Mouse (Mus musculus): ENCODE measurements at regions not wholly inside any gene's neighbourhood (a gene's known extent, or its start where the extent isn't known, plus 50 kb on each side); places are given as distances from the start of the nearest gene placed in this dataset.

DNA sequence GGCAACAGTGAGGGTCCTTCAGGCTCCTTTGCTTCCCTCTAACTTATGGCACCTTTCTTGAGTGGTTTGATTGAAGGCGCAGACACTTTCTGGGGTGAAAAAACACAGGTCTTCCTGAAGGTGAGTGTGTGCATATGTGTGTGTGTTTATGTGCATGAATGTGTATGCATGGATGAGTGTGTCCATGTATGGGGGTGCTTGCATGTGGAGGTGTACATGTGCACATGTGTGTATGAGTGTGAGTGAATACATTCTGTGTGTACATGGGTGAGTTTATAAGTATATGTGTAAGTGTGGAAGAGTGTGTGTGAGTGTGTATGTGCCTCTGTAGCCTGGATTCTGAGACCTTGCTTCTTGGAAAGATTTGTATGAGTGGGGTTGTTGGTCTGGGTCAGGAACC is 167.5 kb upstream of the Ubash3b start:
- no peak for DNase-seq (ENCODE audit: low spot score in 2 of 2)

DNA sequence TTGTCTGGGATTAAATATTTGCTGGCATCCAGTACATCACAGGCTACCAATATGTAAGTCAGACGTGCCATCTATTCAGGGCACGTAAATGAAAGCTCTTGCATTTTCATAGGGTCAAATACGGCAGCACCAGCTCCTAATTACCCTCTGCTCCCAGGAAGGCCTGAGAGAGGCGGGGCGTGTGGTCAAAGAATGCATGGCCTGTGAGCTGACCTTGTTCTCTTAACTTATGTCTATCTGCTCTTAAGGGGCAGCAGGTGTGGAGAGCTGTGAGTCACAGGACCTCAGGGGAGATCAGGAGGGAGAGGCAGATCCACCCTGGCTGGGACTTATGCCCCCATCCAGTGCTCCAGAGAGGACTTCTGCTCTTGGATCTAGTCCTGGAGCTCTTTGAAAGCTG is 167.0 kb upstream of the Ubash3b start:
- DNase-seq (ENCODE audit: low spot score in 2 of 2), result no peak

DNA sequence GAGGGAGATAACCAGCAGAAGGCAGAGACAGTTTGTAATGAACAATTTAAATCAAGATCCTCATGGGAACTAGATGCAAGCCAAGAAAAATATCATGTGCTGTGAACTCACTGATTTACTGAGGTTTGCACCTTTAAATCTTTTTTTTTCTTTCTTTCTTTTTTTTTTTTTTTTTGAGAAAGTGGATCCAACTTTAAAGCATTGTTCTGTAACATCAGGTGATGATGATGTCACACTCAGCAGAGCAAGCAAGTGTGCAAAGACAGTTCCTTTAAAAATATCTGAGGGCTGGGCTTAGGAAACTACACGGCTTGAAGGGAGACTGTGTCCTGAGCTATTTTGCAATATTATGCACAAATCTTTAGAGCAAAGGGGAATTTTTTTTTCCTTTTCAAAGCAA is 166.6 kb upstream of the Ubash3b start:
- no peak for DNase-seq (ENCODE audit: low spot score in 2 of 2)

DNA sequence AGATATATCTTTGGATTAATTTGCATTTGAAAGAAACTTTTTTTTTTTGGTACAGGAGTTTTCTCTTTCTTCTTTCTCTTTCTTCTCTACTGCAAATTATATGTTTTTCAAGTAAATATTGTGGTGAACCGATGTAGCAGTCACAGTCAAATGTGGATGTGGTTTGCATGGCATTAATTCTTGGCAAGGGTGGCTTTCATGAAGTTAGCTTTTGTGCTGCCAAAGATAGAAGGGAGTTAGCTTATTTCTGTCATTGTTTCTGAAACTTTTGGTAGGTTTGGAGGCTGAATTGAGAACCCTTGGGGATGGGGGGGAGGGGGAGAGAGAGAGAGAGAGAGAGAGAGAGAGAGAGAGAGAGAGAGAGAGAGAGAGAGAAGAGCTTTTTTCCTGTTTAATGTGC is 166.1 kb upstream of the Ubash3b start:
- DNase-seq (ENCODE audit: low spot score in 2 of 2), result no peak

DNA sequence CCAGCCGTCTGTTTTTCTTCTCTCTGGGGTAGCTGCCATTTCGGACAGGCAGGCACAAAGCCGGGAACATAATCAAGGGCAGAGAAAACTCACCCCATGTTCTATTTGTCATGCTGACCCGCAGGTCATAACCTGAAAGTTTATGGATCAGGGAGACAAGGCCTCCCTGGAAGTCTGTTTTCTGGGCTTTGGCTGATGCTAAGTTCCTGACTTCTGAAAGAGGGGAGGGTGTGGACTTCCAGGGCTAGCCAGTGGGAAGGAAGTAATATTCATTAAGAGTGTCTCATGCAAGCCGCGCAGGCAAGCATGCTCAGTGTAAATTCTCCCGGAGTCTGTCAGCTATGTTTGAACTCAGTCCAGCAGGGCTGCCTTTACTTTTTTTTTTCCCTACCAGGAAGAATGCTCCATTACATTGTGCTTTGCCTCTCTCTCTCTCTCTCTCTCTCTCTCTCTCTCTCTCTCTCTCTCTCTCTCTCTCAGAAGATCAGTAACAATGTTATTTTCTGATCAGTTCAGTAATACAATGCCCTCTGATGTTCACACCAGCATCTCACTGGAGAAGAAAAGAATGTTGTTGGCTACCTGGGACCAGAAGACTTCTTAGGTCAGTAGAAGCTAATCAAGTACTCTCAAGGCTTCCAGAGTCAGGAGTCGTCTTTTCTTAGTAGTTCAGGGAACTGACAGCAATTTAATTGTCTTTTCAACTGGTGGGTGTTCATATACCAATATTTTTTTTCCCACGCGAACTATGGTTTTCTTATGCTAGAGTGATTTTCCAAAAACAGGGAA is 165.5 kb upstream of the Ubash3b start:
- no peak for DNase-seq (ENCODE audit: low spot score in 2 of 2)

DNA sequence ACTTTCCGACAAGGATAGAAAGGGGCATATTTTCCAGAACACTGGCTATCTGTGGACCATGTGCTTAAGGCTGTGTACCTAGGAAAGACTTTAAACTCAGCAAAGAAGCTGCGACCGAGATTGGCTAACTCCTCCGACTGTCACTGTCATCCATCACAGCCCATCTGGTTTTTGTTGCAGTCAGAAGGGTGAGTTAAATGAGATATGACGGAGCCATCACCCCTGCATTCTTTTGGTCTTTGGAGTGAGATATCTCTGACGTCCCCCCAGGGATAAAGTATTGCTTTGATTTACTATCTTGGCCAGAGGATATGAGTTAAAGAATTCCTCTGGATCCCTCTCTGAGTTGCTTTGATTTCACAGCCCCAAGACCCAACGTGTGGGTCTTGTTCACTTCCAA is 160.0 kb upstream of the Ubash3b start:
- DNase-seq (ENCODE audit: low spot score in 2 of 2), result no peak

DNA sequence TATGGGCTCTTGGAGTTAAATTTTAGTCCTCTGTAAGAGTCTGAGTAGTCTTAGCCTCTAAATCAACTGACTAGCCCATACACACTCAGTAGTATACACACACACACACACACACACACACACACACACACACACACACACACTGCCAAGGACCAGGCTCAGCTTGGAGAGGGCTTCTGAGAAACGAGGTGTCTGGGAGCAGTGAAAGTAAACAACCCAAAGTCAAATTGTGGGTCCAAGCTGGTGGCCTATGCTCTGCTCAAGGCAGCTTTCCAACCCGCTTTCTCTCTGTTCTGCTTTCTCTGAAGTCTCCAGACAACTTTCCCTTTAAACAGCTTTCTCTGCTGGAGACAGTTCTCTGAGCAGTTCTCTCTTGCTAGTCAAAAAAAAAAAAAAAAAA is 157.6 kb upstream of the Ubash3b start:
- DNase-seq (ENCODE audit: low spot score in 2 of 2), result no peak

DNA sequence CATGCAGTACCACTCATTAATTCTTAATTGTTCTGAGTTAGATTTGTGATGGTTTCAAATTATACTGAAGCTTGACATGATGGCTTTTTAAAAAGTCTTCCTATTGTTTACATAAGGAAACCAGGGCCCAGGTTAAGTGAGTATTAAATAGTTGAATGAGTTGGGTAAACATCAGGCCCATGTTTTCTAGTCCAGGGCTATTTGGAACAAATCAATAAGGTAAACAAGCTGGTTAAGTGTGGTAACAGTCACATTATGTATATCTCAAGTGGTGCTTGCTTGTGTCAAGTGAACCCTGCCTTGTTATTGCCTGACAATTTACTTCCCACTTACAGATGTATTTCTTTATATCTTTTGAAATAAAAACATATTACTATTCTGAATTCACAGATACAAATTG is 144.7 kb upstream of the Ubash3b start:
- no peak for DNase-seq (ENCODE audit: low spot score in 2 of 2)

DNA sequence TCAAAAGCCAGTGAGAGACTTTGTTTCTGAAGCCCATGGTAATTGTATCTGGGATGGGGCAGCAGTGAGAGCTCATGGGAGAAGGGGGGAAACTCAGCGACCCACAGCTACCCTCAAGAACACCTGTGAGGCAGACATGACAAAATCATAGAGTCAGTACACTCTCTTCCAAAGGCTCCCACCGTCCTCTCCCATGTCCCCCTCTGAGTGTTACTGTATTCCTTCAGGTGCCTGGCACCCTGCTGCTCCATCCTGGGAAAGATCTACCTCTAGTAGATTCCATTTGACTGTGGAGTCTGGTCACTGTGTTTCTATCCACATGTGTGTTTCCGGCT is 142.0 kb upstream of the Ubash3b start:
- no peak for DNase-seq (ENCODE audit: low spot score in 2 of 2)

DNA sequence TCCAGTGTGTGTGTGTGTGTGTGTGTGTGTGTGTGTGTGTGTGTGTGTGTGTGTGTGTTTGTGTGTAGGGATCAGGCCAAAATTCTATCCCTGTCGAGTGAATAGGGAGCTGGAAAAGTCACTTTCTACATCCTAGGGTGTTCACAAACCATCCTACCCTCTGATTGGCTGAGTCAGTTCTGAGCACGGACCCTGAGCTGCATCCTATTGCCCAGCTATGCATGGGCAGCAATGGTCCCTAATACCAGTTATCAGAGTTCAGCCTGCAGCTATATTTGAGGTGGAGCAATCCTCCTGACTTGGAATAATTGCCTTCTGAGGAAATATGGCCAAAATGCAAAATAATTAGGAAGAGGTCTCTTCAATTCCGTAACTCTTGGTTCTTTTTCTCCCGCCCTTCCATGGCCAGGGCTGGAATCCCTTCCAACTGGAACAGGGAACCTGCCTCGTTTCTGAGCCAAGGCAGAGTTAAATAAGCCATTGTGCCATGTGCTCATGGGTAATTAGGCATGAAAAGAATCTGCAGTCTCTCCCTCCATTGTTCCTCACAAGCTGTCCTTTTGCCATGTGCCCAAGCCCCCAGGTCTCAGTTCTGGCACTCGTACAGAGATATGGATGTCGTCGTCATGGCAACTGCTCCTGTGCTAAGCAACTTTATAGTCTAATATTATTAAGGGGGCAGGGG is 141.5 kb upstream of the Ubash3b start:
- DNase-seq (ENCODE audit: low spot score in 2 of 2), result no peak

DNA sequence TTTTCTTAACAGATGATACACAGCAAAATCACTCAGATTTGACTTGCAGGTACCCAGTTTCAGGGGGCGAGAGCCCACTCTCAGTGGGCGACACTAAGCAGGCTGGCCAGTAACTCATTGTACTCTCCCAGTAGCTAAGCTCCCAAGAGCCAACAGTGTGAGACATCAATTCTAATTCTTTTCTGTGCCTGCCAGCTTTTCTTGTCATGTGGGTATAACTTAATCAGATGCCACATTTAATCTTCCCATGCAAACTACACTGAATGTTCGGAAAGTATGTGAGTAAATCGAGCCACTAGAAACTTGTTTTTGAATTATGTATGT is 124.6 kb upstream of the Ubash3b start:
- DNase-seq (ENCODE audit: low spot score in 2 of 2), result no peak

DNA sequence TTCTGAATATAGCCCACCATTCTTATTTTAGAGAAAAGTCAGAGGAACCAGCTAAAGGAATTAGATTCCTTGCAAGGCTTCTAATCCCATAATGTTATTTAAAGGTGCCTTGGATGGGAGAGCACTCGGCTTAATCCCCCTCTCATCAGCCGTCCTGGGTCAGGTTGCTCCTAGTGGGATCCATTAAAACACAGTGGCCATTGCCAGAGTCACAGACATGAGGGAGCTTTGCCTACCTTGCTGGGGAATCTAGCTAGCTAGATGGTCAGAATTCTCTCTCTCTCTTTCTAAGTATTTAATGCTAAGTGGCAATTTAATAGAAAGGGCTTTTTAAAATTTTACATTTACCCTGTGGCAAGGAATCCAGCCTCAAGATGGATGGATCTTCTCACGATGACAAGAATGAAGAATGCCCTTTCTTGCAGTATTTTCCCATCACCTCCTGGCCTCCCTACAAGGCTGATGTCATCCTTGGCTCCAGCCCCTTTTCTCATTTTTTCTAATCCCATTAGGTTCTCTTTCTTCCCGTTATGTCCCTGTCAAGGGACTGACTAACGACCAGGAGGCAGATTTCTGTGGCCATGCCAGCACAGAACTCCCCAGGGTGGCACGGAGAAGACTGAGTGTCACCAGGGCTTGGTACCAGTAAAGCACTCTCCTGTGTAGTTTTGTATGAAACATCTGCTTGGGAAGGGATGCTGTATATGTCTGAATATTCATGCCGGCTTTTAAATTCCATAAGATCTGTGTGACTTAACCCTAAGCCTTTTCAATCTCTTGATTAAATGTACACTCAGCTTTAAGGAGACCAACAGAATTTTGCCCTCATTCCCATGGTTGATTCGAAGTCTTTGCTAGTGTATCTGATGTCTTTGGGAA is 124.0 kb upstream of the Ubash3b start:
- no peak for DNase-seq (ENCODE audit: low spot score in 2 of 2)

DNA sequence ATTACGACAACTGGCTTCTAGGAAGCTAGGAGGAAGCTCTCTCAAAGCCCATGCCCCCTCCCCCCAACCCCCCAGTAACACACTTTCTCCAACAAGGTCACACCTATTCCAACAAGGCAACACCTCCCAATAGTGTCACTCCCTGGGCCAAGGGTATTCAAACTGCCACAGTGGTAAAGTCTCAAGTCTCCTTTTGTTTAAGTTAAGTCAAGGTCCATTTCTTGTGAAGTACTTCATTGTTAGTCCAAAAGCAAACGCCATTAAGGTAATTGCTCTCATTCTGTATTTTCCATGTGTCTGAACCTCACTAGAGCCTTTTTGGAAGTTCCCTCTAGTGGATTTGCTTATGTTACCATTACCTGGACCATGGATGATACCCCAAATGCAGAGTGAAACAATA is 116.2 kb upstream of the Ubash3b start:
- no peak for DNase-seq (ENCODE audit: low spot score in 2 of 2)

DNA sequence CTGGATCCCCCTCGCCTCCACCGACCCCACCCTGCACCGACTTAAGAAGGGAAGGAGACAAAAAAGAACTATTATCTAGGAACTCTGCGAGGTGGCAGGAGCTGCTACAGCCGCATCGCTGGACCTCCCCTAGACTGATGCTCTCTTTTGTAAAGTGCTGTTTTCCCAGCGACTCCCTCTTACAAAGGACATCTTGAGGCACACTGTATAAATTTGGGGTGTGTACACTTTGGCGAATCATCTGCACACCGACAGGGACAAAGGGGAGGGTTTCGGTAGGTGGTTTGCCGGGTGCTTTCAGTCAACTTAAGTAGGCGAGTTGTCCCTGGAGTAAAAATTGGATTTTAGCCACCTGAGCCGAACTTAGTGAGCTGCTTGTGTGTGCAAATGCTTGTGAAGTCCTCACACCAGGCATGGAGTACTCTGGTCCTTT is 112.4 kb upstream of the Ubash3b start:
- no peak for DNase-seq (ENCODE audit: low spot score in 2 of 2)

DNA sequence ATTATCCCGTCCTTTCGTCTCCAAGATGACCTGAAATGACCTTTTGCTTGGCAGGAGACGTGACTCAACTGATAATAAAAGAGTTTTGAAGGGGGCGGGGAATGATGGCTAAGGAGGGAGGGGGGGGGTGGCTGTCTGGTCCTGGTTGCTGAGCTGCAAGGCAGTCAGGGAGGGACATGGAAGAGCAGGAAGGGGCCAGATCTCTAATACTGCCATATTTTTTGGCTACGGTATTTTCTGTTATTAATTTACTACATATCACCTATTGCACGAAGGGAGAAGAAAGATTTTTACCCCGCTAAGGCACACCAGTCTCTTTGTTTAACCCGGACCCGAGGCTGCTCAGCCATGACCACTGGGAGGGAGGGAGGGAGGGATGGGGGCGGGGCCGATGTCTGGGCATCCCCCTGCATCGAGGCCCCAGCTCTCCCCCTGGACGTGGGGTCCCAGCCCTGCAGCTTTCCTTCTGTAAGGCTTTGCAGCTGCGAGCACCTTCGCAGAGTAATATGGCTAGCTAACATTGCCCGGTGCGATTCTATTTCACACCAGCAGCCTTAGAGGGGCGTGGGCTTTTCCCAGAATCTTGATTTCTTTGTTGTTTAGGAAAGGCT is 111.8 kb upstream of the Ubash3b start:
- DNase-seq (ENCODE audit: low spot score in 2 of 2), result no peak

DNA sequence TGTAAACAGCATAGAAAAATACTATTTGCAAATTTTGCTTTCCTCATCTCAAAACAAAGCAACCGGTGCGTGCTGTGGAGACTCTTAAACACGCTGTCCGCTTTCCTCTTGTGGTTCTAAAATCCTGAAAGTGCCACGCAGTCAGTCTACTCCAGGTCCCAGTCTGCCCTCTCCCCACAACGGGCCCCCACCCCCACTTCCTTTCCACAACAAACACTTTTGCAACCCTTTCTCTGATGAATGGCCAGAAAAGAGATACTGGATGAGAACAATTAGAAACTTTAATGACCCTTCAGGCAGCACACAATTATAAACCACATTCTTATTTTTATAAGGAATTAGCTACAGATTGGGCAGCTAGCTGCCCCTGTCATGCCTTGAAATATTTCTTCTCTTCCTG is 111.1 kb upstream of the Ubash3b start:
- DNase-seq (ENCODE audit: low spot score in 2 of 2), result no peak

DNA sequence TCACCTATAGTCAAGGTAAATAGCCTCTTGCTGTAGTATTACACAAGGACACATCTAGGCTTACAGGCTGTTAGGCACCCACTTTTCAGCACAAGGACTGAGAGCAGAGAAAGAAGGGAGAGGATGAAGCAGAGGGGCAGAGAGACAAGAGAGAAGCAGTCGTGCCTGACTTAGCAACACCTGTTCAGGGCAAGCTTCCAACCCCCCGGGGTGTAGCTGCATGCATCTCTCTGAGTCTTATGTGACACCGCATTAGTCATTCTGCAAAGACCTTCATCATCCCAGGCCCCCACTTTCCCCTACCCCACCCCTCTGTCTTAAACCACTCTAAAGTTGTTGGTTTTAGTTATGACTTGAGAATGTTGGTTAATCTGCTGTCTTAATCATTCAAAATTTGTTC is 106.6 kb upstream of the Ubash3b start:
- DNase-seq (ENCODE audit: low spot score in 2 of 2), result no peak

DNA sequence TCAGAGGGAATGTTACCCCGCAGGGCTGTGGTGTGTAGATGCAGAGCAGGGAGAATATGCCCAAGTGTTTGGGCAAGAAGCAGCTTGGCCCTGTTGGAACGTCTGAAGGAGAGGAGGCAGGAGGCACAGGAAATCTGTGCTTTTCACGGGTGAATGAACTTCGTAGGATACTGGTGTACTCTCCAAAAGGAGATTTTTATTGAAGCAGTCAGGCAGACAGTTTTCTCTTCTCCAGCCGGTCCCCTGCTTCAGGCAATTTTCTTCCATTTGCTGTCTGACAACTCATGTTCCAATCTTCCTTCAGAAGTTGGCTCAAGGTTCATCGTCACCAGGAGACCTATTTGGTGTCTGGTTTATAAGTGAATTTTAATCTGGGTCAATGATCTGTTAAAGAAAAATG is 103.0 kb upstream of the Ubash3b start:
- no peak for DNase-seq (ENCODE audit: low spot score in 2 of 2)

DNA sequence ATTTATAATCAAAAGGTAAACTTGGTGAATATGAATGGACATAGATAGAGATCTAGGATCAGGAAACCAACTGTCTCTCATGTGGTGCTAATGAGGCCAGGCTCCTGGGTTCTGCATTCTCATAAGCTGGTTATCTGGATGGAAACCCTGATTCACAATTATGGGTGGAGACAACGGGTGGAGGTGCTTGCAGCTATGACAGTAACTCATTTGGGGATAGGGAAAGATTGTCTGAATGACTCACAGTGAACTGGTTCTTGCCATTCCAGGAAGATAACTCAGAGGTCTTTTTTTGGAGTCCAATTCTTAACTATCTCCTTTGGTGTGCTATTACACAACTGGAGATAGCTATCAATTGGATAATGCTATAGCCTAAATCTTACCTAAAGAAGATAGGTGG is 95.7 kb upstream of the Ubash3b start:
- no peak for DNase-seq (ENCODE audit: low spot score in 2 of 2)

DNA sequence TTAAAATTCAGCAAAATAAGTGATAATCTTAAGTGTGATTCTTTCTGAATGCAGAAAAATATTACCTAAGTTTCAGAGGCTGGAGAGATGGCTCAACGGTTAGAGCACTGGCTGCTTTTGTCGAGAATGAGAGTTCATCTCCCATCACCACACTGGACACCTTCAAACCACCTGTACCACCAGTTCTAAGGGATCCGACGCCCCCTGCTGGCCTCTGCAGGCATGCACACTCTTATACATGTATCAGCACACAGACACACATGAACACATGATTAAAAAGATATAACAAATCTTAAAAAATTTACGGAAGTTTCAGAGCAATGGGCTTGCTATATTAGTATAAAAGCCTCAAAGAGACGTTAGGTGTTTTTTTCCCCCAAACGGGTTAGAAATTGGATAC is 80.9 kb upstream of the Ubash3b start:
- no peak for DNase-seq (ENCODE audit: low spot score in 2 of 2)

DNA sequence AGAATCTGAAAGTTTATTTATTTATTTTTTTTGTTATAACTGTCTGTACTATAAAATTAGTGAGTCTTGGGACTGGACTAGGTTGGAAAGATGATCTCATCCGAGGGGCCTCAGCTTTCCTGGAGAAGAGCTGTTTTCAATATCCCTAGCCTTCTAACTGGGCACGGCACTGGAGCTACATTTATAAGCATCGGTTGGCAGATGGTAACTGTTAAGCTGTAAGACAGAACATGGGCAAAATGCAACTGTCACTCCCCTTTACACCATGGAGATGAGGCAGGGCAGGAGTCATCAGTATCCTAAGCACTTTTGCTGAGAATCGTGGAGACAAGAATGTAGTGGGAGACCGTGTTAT is 77.6 kb upstream of the Ubash3b start:
- DNase-seq (ENCODE audit: low spot score in 2 of 2), result no peak
